Mouse (Mus musculus): Measurements from ENCODE around the gene Eya4.

Eya4 gene

GRCm38 (mm10) chr10:23062719-23063118, 287.9 kb downstream of the Eya4 start:
- no peak for DNase-seq (ENCODE audit: low spot score)

GRCm38 (mm10) chr10:23060694-23061060, 289.9 kb downstream of the Eya4 start:
- no peak for DNase-seq (ENCODE audit: low spot score)

GRCm38 (mm10) chr10:23060041-23060693, 290.4 kb downstream of the Eya4 start:
- DNase-seq (ENCODE audit: low spot score) = no peak

GRCm38 (mm10) chr10:23053379-23053915, 297.1 kb downstream of the Eya4 start:
- DNase-seq (ENCODE audit: low spot score) = no peak
